Mouse (Mus musculus): ENCODE measurements around the gene Tas2r134. TPM values are rescaled to one million over a fixed set of nuclear protein-coding genes. Genes with fewer than 3 reads are reported as not detected.

Tas2r134 gene
- total and polyA plus RNA-seq, 2 experiments from 2014 or later: not detected

GRCm38 (mm10) chr2:51589627-51590026, 37.7 kb upstream of the Tas2r134 start:
- 78% methylated on average over 1 of the region's 1 CpGs for WGBS
- Histone ChIP-seq H3K4me2 (ENCODE audit: low read depth, low read length) (no peak overlapping the region), H3K9me3 (replicated peaks; ENCODE audit: control insufficient read depth, low read length) (no peaks in the 10 kb centered on the region), H3K4me3 (ENCODE audit: low read depth, low read length) (no peak overlapping the region), H3K36me3 (replicated peaks; ENCODE audit: control insufficient read depth, insufficient read depth, low read length) (no peaks in the 10 kb centered on the region), H3K4me1 (ENCODE audit: control insufficient read depth, insufficient read depth) (no peaks in the 10 kb centered on the region), H3K9ac (replicated peaks; ENCODE audit: low read depth, low read length) (no peak overlapping the region), H3K27ac (ENCODE audit: low read depth) (no peak overlapping the region), H3K27me3 (ENCODE audit: control insufficient read depth, insufficient read depth, low read length) (no peaks in the 10 kb centered on the region)
- TF ChIP-seq CTCF (IDR thresholded peaks at IDR 0.05; ENCODE audit: low read depth) (no peak), EP300 (IDR thresholded peaks at IDR 0.05; ENCODE audit: low read depth) (no peak)
- ATAC-seq (ENCODE audit: insufficient read depth, low read depth) (no peak), DNase-seq (ENCODE audit: low spot score) (no peak)

- H3K9me3 ChIP-seq (replicated peaks; ENCODE audit: control insufficient read depth, low read length): no peaks in the 10 kb centered on the region
- H3K9ac ChIP-seq (replicated peaks; ENCODE audit: low read depth, low read length): no peak overlapping the region
- DNase-seq (ENCODE audit: low spot score) (no peak), ATAC-seq (ENCODE audit: insufficient read depth, low read depth) (no peak)
- no peaks in the 10 kb centered on the region for H3K36me3 ChIP-seq (replicated peaks; ENCODE audit: control insufficient read depth, insufficient read depth, low read length)
- 81% methylated on average over 8 of the region's 8 CpGs for WGBS
- no peaks in the 10 kb centered on the region for H3K27me3 ChIP-seq (ENCODE audit: control insufficient read depth, insufficient read depth, low read length)
- H3K27ac ChIP-seq (ENCODE audit: low read depth): no peak overlapping the region
- H3K4me1 ChIP-seq (ENCODE audit: control insufficient read depth, insufficient read depth): no peaks in the 10 kb centered on the region
- H3K4me3 ChIP-seq (ENCODE audit: low read depth, low read length): no peak overlapping the region
- TF ChIP-seq CTCF (IDR thresholded peaks at IDR 0.05; ENCODE audit: low read depth) (no peak), EP300 (IDR thresholded peaks at IDR 0.05; ENCODE audit: low read depth) (no peak)
- no peak overlapping the region for H3K4me2 ChIP-seq (ENCODE audit: low read depth, low read length)
Observed at GRCm38 (mm10) chr2:51590308-51590707, 37.0 kb upstream of the Tas2r134 start.

DNA sequence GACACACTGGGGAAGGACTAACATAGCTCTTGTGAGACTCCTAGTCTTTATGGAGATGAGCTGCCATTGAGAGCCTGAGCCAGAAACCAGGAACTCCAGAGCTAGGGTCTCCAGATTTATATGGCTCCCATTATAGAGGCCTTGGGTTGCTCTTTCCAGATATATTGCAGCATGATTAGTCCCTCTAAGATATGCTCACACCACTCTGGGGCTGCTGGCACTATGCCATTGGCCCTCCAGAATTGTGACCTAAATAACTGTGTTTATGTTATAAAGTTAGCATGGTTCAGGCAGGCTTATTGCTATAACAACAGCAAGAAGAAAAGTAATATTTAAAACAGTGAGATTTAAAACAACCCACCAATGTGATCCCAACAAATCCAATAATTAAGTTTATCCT, 35.2 kb upstream of the Tas2r134 start:
- no peaks in the 10 kb centered on the region for H3K4me1 ChIP-seq (ENCODE audit: control insufficient read depth, insufficient read depth)
- no peaks in the 10 kb centered on the region for H3K27me3 ChIP-seq (ENCODE audit: control insufficient read depth, insufficient read depth, low read length)
- no peak overlapping the region for H3K27ac ChIP-seq (ENCODE audit: low read depth)
- DNase-seq (ENCODE audit: low spot score): no peak
- TF ChIP-seq CTCF (IDR thresholded peaks at IDR 0.05; ENCODE audit: low read depth): no peak
- no peak for TF ChIP-seq EP300 (IDR thresholded peaks at IDR 0.05; ENCODE audit: low read depth)
- no peak overlapping the region for H3K4me2 ChIP-seq (ENCODE audit: low read depth, low read length)
- no peaks in the 10 kb centered on the region for H3K36me3 ChIP-seq (replicated peaks; ENCODE audit: control insufficient read depth, insufficient read depth, low read length)
- no peak overlapping the region for H3K4me3 ChIP-seq (ENCODE audit: low read depth, low read length)
- H3K9me3 ChIP-seq (replicated peaks; ENCODE audit: control insufficient read depth, low read length): no peaks in the 10 kb centered on the region
- no peak overlapping the region for H3K9ac ChIP-seq (replicated peaks; ENCODE audit: low read depth, low read length)
- ATAC-seq (ENCODE audit: insufficient read depth, low read depth): no peak

DNA sequence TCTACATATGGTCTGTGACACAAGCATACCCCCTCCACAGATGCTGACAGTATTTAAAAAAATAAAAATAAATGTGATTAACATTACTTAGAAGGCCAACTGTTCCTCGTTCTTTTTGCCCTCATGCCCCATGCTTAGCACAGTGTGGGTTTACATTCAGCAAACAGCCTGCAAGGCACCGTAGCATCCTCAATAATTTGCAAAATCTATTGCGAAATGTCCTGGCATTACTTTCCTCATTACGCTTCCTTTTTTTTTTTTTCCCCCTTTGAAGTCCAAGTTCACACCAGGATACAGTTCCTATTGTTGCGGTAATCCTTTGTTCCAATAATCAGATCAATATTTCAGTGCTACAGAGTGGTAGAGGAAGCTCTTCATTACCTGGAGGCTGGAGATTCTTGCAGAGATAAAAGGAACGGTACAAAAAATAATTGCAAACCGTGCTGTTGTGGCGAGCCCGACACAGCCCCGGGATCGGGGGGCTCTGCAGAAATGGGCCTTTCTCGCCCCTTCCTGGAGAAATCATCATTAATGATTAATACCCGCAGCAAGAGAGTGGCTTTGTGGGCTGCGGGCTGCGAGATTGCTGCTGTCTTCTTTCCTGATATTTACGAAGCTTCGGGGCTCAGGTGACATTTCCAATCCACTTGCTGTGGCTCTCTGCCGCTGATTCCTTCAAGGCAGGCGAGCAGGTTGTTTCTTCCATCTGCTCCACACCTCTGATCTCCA, 27.7 kb upstream of the Tas2r134 start:
- 85% methylated on average over 19 of the region's 19 CpGs for WGBS

DNA sequence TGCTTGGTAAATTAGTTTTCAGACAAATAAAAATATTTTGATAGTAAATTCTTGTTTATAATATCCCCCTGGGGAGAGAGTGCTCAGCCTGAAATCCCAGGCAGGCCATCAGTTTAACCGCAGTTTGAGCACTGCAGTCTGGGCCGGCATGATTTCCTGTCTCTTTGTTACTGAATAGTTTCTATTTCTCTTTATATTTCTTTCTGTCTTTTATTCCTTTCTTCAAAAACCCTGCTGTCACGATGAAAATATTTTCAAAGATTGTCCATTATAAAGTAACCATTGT, 27.2 kb upstream of the Tas2r134 start:
- H3K4me2 ChIP-seq (ENCODE audit: low read depth, low read length): no peak overlapping the region
- no peak overlapping the region for H3K4me3 ChIP-seq (ENCODE audit: low read depth, low read length)
- ATAC-seq (ENCODE audit: insufficient read depth, low read depth) (no peak), DNase-seq (ENCODE audit: low spot score) (no peak)
- H3K4me1 ChIP-seq (ENCODE audit: control insufficient read depth, insufficient read depth): no peaks in the 10 kb centered on the region
- TF ChIP-seq CTCF (IDR thresholded peaks at IDR 0.05; ENCODE audit: low read depth) (no peak), EP300 (IDR thresholded peaks at IDR 0.05; ENCODE audit: low read depth) (no peak)
- H3K9me3 ChIP-seq (replicated peaks; ENCODE audit: control insufficient read depth, low read length): no peaks in the 10 kb centered on the region
- H3K9ac ChIP-seq (replicated peaks; ENCODE audit: low read depth, low read length): no peak overlapping the region
- no peaks in the 10 kb centered on the region for H3K36me3 ChIP-seq (replicated peaks; ENCODE audit: control insufficient read depth, insufficient read depth, low read length)
- no peak overlapping the region for H3K27ac ChIP-seq (ENCODE audit: low read depth)
- H3K27me3 ChIP-seq (ENCODE audit: control insufficient read depth, insufficient read depth, low read length): no peaks in the 10 kb centered on the region
- 64% methylated on average over 3 of the region's 3 CpGs for WGBS

More for the DNA sequence above, 27.7 kb upstream of the Tas2r134 start:
- no peak overlapping the region for H3K9ac ChIP-seq (replicated peaks; ENCODE audit: low read depth, low read length)
- no peak overlapping the region for H3K4me2 ChIP-seq (ENCODE audit: low read depth, low read length)
- TF ChIP-seq EP300 (IDR thresholded peaks at IDR 0.05; ENCODE audit: low read depth) (no peak), CTCF (IDR thresholded peaks at IDR 0.05; ENCODE audit: low read depth) (no peak)
- no peak overlapping the region for H3K27ac ChIP-seq (ENCODE audit: low read depth)
- no peak for ATAC-seq (ENCODE audit: insufficient read depth, low read depth)
- H3K4me3 ChIP-seq (ENCODE audit: low read depth, low read length): no peak overlapping the region
- no peaks in the 10 kb centered on the region for H3K27me3 ChIP-seq (ENCODE audit: control insufficient read depth, insufficient read depth, low read length)
- H3K36me3 ChIP-seq (replicated peaks; ENCODE audit: control insufficient read depth, insufficient read depth, low read length): no peaks in the 10 kb centered on the region
- DNase-seq (ENCODE audit: low spot score): no peak
- H3K4me1 ChIP-seq (ENCODE audit: control insufficient read depth, insufficient read depth): no peaks in the 10 kb centered on the region
- H3K9me3 ChIP-seq (replicated peaks; ENCODE audit: control insufficient read depth, low read length): no peaks in the 10 kb centered on the region

- H3K9me3 ChIP-seq (replicated peaks; ENCODE audit: control insufficient read depth, low read length): no peaks in the 10 kb centered on the region
- no peak overlapping the region for H3K9ac ChIP-seq (replicated peaks; ENCODE audit: low read depth, low read length)
- H3K27me3 ChIP-seq (ENCODE audit: control insufficient read depth, insufficient read depth, low read length): no peaks in the 10 kb centered on the region
- 71% methylated on average over 8 of the region's 8 CpGs for WGBS
- ATAC-seq (ENCODE audit: insufficient read depth, low read depth) (no peak), DNase-seq (ENCODE audit: low spot score) (no peak)
- no peak overlapping the region for H3K4me2 ChIP-seq (ENCODE audit: low read depth, low read length)
- TF ChIP-seq EP300 (IDR thresholded peaks at IDR 0.05; ENCODE audit: low read depth) (no peak), CTCF (IDR thresholded peaks at IDR 0.05; ENCODE audit: low read depth) (no peak)
- H3K27ac ChIP-seq (ENCODE audit: low read depth): no peak overlapping the region
- no peaks in the 10 kb centered on the region for H3K4me1 ChIP-seq (ENCODE audit: control insufficient read depth, insufficient read depth)
- H3K4me3 ChIP-seq (ENCODE audit: low read depth, low read length): no peak overlapping the region
- no peaks in the 10 kb centered on the region for H3K36me3 ChIP-seq (replicated peaks; ENCODE audit: control insufficient read depth, insufficient read depth, low read length)
Observed at GRCm38 (mm10) chr2:51600873-51601272, 26.4 kb upstream of the Tas2r134 start.
